Mouse (Mus musculus) spleen, adult 2 months (tissue): ENCODE measurements around the gene Meox1.

Experiments used
- CTCF ChIP-seq: fragments of 200-500 bp; IDR thresholded peaks from 2 replicates; pipeline ENCODE4 v1.5.1; 2011; ENCODE audit warnings: mild to moderate bottlenecking, inconsistent platforms; ENCODE audit not compliant: insufficient read depth, insufficient read length, insufficient replicate concordance; ENCODE audit errors: extremely low read depth
- POLR2A ChIP-seq: fragments of 200-500 bp; IDR thresholded peaks from 2 replicates; pipeline ENCODE4 v1.6.1; 2011; ENCODE audit warnings: low read depth, low read length, inconsistent platforms

DNA sequence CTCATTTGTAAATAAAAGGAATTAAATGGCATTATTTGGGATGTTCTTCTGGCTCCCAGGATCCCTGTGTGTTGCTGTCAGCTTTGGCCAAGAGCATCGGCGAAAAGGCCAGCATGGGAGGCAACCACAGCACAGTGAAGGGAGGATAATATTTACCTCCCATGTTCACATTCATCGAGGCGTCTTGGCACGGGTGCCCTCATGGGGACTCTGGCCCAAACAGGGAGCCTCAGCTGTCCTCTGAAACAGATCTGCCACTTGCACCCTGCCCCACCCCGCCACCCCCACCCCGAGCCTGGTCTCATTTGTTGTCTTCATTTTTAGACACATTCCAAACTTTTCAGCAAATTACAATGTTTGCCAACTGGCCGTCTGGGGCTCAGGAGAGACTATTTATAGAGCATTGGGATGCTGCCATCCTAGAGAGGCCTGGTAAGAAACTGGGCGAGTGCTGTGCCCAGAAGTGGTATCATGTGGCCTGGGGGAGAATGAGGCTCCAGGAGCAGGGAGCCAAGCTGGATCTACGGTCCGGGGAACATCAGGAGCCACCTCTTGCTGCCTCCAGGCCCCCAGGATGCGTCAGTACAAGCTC, 27.3 kb upstream of the Meox1 start:
- no peak for TF ChIP-seq CTCF
- no peak for TF ChIP-seq POLR2A
